Mouse (Mus musculus) skeletal muscle tissue, adult 2 months (tissue): ENCODE results near the gene Dmtf1.
"Not testable (repeated sequence)": the region's sequence is repeated elsewhere in the genome, so short reads cannot be mapped to it uniquely, and the experiment has no call there.

ENCODE experiments used
- DNase-seq: peaks from one replicate; pipeline ENCODE4 v3.0.0-alpha.2; 2012; ENCODE audit warnings: low read depth, low spot score

The Dmtf1 gene

DNA sequence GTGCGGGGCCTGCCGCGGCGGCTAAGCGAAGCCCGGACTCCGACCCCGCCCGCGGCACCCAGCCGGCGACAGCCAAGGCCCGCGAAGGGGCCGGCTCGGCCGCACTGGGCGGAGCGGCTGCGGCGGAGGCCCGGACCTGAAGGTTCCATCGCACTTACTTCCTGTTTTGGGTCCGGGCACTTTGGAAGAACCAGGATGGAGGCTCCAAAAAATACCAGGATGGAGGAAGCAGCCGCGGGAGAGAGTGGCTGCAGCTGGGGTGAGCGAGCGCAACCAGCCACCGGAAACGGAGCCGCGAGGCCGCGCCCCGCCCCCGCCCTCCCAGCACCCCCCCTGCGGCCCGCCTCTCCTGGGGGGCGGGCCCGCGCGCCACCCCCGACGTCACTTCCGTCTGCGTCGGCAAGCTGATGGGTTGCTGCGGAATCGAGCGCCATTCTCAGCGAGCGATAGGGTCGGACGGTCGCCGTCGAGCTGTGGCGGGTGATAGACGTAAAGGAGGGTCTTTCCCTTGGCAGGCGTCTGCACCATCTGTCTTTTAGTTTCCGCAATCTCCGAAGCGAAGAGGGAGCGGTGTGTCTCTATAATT lies at the start of gene Dmtf1:
Dmtf1 (minus strand) TSS at position 321 of the 586 bp plus-strand sequence.
- DNase-seq = peak; percentile 88

DNA sequence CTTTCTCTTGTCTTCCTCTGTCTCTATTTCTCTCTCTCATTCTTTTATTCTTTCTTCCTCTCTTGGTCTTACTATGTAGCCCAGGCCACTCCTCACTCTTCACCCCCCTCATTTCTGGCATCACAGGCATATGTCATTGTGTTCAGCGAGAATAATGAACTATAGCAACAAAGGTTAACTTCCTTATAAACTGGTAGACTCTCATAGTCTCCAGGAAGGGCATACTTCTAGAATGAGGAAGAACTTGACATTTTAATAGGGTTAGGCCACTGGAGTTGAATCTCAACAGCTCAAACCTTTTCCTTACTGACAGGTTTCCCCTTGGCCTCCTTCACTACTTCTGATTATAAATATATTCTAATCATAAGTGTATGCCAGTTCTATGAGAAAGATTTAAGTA lies 24.9 kb upstream of the Dmtf1 start:
- no peak for DNase-seq

DNA sequence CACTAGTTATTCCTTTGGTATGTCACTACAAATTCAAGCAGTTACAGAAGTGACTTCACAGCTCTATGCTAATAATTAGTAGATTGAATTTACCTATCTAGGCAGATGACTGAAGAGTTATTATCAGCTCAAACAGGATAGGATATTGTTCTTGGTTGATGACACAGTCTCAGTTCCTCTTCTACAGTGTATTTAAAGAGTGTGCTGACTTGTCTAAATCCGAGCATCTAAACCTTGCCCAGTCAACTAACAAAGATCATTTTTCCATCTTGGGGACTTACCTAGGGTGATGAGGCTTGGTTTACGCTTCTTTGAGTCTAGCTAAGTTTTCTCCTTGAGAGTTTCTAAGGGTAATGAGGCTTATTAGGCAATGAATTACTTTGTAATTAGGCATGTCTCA lies 11.7 kb upstream of the Dmtf1 start:
- DNase-seq = no peak

DNA sequence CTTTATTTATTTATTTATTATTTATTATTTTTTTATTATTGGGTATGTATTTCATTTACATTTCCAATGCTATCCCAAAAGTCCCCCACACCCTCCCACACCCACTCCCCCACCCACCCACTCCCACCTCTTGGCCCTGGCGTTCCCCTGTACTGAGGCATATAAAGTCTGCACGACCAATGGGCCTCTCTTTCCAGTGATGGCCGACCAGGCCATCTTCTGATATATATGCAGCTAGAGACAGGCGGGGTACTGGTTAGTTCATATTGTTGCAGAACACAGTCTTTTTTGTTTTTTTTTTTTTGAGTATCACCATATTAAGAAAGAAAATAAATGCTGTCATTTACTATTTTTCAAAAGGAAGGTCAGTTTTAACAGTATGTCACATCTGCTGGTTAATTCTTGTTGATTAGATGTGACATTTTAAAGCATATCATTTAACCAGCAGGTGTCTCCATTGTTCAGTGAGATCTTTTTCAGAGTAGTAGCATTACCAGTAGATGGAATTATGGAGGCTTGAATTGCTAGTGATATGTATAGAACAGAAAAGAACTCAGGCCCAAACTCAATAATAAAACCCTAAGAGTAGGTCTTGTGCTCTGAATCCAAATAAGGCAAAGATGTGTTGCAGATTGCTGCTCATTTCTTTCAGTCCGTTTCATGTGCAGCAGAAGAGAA lies 7.9 kb upstream of the Dmtf1 start:
- DNase-seq = not testable (repeated sequence)

DNA sequence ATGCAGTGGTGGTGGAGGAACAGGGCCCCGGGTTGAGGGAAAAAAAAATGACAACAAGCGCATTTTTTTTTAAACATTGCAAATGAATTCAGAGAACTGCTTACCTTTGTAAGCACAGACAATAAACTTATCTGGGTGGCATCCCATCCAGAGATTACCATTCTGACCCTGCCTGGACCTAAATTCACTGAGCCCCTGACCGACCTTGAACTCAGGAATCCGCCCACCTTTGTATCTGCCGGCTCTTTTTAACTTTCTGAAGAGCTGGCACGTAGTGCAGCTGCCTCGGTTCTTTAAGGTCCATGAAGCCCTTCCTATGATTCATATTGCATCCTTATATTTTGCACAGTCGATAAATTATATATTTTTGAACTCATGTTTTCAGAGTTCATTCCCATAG lies 4.8 kb upstream of the Dmtf1 start:
- DNase-seq = no peak

DNA sequence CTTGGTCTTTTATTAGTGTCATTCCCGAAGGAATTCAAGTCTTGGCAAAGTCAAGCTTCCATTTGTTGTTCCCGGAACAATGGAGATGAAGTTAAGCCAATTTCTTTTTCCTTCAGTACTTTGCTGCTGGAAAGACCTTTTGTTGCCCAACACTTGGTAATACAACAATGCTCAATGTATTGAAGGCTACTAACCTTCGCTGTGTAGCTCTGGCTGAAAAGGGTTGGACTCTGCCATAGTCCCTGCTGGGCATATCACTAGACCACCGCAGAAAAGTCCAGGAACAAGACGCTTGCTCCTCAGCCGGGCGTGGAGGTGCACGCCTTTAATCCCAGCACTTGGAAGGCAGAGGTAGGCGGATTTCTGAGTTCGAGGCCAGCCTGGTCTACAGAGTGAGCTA lies 3.6 kb upstream of the Dmtf1 start:
- DNase-seq = not testable (repeated sequence)

DNA sequence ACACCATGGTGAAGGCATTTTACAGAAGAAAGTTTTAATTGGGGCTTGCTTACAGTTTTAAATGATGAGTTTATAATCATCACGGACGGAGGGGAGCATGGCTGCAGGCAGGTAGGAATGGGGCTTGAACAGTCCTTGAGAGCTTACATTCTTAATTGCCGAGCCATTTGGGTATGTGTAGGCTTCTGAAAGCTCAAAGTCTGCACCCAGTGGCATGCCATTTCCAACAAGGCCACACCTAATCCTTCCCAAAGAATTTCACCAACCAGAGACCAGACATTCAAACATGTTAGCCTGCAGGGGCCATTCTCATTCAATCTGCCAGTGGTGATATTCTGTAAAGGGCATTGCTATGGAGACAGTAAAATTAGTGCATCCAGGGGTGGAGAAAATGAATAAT lies 1.8 kb upstream of the Dmtf1 start:
- DNase-seq = no peak

DNA sequence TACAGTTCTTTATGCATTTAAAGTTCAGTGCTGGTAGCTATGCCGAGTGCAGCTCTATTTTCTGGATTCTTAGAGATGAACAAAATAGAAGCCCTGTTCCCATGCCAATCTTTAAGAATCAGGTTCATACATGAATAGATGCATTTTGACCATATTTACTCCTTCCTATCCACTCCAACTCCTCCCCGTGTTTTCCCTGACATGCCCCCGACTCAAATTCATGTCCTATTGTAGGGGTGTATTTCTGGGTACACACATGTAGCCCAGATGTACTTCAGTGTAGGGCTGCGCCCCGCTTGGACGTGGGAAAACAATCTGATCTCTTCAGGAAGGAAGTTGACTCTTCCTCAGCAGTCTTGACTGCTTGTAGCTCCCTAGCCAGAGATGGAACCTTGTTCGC lies 512 bp upstream of the Dmtf1 start:
- DNase-seq = no peak

DNA sequence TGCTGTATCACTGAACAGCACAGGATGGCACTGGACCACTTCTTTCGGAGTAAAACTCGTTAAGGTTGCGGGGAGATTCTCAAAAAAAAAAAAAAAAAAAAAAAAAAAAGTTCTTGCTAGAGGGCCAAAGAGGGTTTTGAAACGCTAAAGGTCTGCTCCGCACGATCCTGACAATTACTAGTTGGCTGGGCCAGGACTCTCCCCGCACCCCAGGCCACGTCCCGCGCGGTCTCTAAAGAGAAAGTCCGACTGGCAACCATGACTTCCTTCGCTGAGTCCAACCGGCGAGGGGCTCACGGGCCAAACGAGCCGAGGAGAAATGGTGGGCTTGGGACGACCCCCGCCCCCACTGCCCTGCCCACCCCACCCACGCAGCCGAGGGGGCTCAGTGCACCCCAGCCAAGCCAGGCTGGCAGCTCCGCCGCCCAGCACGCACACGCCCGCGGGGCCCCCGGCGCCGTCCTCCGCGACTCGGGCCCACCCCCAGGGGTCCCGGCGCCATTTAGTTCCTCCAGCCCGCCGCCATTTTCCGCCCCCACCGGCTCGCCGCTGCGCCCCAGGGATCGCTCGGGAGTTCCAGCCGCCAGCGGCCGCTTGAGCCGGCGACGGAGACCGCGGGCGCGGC lies 633 bp downstream of the Dmtf1 start:
- DNase-seq = peak; percentile 7

DNA sequence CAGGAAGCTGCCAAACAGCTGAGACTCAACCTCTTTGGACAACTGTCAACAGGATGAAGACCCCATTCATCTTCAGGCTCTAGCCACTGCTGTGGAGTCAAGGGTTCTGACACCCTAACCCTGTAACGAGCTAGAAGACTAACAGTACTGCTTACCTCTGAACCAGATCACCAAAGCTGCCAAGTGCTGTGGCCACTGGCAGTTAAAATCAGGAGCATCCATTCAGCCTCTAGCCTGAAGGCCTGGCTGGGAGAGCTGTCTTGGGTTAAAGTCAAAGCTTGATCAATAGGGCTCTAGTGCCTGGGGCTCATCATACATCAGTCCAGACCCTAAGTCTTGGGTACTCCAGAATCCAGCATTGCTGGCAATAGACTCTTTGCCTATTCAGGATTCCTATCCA lies 4.2 kb downstream of the Dmtf1 start:
- DNase-seq = no peak

DNA sequence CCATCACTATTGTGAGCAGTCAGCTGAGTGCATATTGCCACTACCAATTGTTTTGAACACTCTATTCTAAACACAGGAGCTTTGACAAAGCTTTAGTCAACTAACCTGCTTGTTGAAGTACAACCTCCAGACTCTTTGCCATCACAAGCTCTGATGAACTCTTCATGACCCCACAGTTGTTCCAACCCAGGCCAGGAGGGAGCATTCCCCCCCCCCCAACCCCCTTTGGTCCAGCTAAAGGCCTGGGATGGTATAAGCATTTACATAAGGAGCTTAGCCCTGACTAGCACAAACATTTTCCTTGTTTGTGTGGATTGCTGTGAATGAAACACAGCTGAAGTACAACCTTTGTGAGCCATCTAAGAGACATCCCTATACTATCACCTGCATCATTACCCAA lies 4.8 kb downstream of the Dmtf1 start:
- no peak for DNase-seq

DNA sequence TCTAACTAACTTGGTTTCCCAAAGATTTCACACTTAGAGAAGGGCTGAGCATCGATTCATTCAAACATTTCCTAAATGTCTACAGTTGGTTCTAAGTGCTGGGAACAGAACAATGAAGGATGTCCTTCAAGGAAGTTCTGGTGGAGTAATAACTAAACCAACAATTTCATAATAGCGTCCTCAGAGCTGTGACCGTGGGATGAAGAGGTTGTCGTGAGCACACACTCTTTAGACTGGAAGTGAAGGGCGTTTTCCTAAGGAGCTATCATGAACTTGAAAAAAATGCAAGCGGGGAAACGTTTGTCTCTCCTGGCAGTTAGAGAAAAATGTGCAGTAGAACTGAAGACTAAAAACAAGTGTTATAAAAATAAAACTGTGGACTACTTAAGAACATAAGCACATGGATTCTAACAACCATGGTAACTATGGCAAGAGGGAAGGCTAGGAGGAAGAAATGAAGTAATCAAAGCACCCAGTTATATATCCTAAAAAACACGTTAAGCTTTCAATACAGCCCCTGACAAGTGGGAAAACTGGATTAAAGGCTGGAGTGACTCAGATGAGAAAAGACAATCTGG lies 12.2 kb downstream of the Dmtf1 start:
- no peak for DNase-seq

DNA sequence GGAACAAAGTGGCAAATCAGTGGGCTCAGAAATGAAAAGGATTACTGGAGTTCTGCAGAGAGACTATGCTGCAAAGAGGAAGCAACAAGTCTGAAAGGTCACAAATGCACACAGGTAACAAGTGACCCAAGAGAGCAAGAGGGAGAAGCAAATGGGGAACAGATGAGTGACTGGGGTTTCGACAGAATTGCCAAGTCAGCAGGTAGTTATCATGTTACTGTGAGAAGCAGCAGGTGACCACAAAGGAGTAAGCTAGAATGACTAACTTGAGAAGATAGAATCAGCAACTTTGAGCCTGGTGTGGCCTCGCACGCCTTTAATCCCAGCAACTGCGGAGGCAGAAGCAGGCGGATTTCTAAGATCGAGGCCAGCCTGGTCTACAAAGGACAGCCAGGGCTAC lies 19.2 kb downstream of the Dmtf1 start:
- no peak for DNase-seq

DNA sequence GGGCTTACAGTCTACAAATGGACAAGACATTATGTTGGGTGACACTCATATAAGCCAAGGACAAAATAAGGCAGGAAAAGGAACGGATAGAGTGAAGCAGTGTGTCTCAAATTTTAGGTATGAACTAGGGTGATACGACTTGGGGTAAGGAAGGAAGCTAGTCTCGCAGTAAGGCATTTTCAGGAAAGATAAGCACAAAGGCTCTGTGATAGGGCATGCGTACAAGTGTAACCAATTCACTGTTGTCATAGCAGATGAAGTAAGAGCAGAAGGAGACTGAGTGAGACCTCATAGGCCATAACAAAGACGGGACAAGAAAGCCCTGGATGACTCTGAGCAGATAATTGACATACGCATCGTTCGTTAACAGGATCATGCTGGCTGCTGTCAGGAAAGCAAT lies 20.9 kb downstream of the Dmtf1 start:
- no peak for DNase-seq

DNA sequence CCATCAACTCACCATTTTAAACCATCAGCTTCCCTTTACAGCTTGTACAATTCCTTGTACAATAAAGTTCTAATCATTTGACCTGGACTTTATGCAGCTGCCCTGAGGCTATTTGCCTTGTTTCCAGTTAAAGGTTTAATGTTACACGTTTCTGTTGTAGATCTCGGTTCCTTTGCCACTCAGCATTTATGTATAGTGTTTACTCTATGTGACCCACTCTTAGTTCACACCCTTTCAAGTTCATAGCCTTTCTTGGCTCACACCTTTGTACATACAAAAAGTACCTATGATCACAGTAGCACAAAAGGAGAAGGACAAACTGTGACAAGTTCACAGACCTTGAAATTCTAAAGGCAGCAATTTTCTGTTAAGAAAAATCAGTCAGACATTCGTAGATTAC lies 26.0 kb downstream of the Dmtf1 start:
- DNase-seq = no peak

DNA sequence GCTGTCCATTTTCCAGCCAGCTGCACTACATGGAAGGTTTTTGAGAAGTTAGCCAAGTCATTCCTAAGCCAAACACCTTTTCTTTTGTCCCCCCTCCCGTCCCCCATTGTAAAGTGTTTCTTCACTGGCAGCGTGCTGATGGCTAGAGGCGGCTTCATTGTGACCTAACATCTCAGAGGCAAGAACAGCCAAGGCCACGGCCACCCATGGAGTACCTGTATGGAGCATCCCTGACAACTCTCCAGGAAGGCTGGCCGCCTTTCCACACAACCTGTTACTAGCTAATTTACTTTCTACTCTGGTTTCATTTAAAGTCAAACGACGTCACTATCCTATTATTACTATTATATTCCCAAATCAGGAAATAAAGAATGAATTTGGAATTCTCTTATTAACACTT lies 29.8 kb downstream of the Dmtf1 start:
- no peak for DNase-seq

DNA sequence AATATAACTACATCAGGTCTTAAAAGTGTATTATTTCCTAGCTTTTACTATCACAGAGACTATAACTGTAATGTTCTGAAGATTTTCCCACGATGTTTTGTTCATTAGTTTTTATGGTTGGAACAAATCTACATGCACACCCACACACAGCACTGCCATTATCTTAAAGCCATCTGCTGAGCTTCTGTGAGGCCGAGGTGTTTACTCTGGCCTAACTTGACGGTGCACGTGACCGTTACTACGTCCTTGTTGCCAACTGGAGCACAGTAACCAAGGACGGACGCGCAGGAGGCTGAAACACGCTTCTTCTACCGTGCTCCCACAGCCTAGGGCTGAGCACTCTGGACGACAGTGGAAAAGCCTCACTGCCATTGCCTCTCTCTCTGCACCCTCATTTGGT lies 33.0 kb downstream of the Dmtf1 start:
- no peak for DNase-seq

DNA sequence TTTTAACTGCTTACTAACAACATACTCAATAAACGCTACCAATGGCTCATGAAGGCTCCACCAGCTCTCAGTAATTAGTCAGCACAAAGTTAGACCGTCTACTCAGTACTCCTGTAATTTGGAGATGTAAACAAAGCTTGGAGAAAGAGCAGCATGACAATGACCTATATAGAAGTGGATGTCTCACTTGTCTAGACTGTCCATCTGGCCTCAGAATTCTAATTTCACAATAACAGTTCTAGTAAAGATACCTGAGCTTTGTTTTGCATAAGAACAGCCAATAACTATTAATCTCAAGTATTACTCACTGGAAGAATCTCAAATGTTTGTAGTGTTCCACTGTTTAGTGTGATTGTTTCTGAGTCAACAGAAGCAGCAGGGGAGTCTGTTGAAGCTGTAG lies 37.4 kb downstream of the Dmtf1 start:
- no peak for DNase-seq

DNA sequence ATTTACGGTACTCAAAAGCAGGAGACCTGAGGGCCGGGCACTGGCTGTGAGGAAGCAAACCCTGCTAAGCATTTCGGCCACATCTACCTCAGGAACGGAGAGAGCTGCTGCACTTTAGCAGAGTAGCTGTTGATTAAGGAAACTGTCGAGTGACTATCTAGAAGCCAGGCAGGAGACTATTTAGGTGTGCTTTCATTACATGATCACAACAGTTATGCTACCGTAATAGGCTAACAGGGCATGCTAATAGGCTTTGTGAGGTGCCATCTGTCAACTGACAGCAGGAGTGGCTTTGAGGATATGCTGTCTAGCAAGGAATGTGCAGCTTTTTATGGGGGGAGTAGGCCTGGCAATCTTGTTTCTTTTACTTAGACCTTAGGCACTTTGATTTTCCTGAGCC lies 47.4 kb downstream of the Dmtf1 start:
- no peak for DNase-seq

DNA sequence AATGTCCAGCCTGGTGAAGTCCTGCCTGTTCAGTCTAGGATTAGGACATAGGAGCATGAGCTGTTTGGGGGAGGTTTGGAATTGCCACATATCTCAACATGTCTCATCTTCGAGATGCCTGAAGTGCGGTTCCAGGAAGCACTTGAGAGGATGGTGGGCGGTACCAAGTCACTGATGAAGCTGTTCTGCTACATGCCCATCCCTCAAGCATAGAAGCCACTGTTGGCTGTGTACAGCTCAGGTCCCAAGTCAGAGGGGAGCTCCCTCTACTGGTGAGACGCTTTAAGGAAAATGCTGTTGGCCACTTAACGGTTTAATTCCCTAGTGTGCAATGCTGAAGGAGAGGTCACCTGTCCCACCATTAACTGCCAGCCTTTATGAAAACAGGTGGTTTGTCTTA lies 49.8 kb downstream of the Dmtf1 start:
- peak; percentile 41 for DNase-seq

DNA sequence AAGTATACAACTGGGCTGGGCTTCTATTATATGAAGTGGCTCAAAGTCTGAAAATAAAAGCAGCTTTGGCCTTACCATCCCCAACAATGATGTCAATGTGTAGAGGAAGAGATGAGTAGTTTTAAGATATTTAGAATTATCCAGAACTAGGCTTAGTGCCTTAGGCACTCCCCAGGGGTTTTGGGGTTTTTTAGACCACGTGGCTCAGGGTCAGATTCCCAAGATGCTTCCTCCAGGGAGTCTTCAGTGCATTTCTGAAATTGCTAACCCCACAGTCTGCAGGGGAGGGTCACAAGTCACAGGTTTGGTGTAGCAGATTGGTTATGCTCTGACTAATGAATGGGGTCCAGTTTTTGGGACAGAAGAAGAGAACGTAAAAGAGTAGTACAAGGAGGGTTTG lies 50.3 kb downstream of the Dmtf1 start:
- no peak for DNase-seq

DNA sequence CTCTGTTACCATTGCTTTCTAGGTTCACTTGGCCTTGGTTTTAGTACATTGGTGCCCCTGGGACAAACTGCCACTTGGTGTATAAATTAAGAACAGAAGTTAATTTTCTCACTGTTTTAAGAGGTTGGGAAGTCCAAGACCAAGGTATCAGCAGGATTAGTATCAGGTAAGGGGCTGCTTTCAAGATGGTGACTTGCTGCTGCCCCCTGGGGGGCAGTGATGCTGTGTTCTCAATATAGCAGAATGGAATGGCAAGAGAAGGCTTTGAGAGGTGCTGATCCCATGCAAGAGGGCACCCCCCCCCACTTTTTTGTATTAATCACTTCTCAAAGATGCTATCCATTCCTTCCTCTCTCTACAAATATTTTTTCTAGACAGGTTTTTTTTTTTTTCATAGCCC lies 52.0 kb downstream of the Dmtf1 start:
- no peak for DNase-seq

DNA sequence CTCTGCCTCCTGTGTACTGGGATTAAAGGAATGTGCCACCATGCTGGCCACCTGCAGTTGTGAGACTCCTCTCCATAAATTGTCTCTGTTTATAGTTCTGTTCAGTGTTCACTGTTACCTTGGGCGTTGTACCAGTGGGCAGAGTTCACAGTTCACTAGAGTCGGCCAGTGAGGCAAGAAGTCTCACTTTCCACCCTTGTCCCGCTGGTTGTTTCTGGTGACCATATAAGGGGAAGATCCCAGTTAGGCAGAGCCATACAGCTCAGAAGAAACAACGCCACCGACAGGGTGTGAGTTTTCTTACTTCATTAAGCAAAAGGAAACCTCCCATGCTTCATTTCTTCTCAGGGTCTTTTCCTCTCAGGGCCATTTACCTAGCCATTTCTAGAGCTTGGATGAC lies 53.1 kb downstream of the Dmtf1 start:
- no peak for DNase-seq
